22 mouse cellular contexts compared by ENCODE assay signal in the genomic region with DNA sequence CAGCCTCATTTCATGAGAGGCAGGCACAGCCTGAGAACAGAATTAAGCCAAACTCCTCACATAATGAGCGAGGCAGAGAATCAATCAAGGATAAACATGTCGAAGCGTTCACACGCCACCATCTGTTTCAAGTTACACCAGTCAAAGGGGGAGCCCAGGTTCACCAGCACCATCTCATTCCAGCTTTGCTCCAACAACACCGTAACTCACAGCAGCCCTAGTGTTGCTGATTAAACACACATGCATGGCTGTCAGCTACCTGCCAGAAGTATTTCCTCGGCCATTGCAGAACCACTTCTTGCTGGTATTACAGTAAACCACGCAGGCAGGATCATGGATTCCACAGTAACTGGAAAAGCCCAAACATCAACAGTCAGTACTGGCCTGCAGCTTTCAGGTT. TPM values are rescaled to one million over a fixed set of nuclear protein-coding genes. Genes with fewer than 3 reads are reported as not detected.
DNase-seq lines count a peak whose midpoint lies in the region; ATAC-seq and TF ChIP-seq lines count a peak whose summit lies in the region.
"Had no signal": no experiment of that assay in that cellular context is flagged by ENCODE, and none has a peak within 500 bp of the region (broad histone marks: within the 10 kb centered on the region; RNA-seq: fewer than 3 reads in every experiment).

No protein-coding gene starts in this region.

- peaks cover 15% of the 10 kb centered on the region for H3K4me1 ChIP-seq in forebrain, embryonic 13.5 days
- no peaks in the 10 kb centered on the region for H3K4me1 ChIP-seq in forebrain, postnatal 0 days (ENCODE audit: insufficient read depth)
- H3K4me1 ChIP-seq in embryonic facial prominence, embryonic 11.5 days (ENCODE audit: control insufficient read depth, insufficient read depth, low read length): peaks cover 3% of the 10 kb centered on the region; the same call in 1 of the 2 replicates
- H3K4me1 ChIP-seq in limb, embryonic 10.5 days: peaks cover 41% of the 10 kb centered on the region

- no peak; the same call in 1 of the 2 replicates for ATAC-seq in forebrain, embryonic 13.5 days
- ATAC-seq in forebrain, postnatal 0 days: no peak
- peak; percentile 10; the same call in 1 of the 2 replicates for ATAC-seq in embryonic facial prominence, embryonic 11.5 days (replicated peaks; ENCODE audit: insufficient number of reproducible peaks, low FRiP score, low TSS enrichment, low read depth)
- ATAC-seq: inflammation-experienced regulatory T-cells, adult 6 months had no signal

- H3K4me2 ChIP-seq in forebrain, embryonic 13.5 days: no peak overlapping the region
- no peak overlapping the region for H3K4me2 ChIP-seq in forebrain, postnatal 0 days (ENCODE audit: low read depth)
- no peak overlapping the region for H3K4me2 ChIP-seq in embryonic facial prominence, embryonic 11.5 days (ENCODE audit: low read depth, low read length)
- H3K4me2 ChIP-seq: heart, embryonic 11.5 days; hindbrain, embryonic 13.5 days; limb, embryonic 13.5 days; liver, embryonic 13.5 days; lung, embryonic 14.5 days had no signal

- 0 out of 2 replicates have a peak overlapping the region, but pooled peaks have one; percentile 10 for H3K27ac ChIP-seq in forebrain, embryonic 13.5 days
- no peak overlapping the region for H3K27ac ChIP-seq in forebrain, postnatal 0 days (ENCODE audit: low read depth, low read length)
- H3K27ac ChIP-seq in embryonic facial prominence, embryonic 11.5 days (replicated peaks; ENCODE audit: low read depth, low read length): no peak overlapping the region; the same call in 1 of the 2 replicates
- H3K27ac ChIP-seq in limb, embryonic 10.5 days: peak overlapping the region; percentile 37; the same call in 1 of the 2 replicates
- H3K27ac ChIP-seq: hindbrain, embryonic 13.5 days; left cerebral cortex, adult 2 months; limb, embryonic 13.5 days; liver, embryonic 13.5 days; midbrain, embryonic 10.5 days; stomach, postnatal 0 days had no signal

- no peak for TF ChIP-seq CTCF in forebrain, postnatal 0 days (IDR thresholded peaks at IDR 0.05; ENCODE audit: low read depth)

- H3K9ac ChIP-seq in forebrain, embryonic 13.5 days: 0 out of 2 replicates have a peak overlapping the region, but pooled peaks have one; percentile 6
- H3K9ac ChIP-seq in forebrain, postnatal 0 days: no peak overlapping the region
- H3K9ac ChIP-seq in embryonic facial prominence, embryonic 11.5 days (replicated peaks; ENCODE audit: low read length): no peak overlapping the region
- H3K9ac ChIP-seq: hindbrain, embryonic 13.5 days; lung, embryonic 14.5 days had no signal

- DNase-seq in forebrain, postnatal 0 days: no peak
- peak; percentile 75 for DNase-seq in NIH3T3 (ENCODE audit: low read depth)
- peak; percentile 64 for DNase-seq in embryonic facial prominence, embryonic 11.5 days (ENCODE audit: low spot score)
- DNase-seq in limb, embryonic 10.5 days (ENCODE audit: low spot score): peak; percentile 67
- no peak for DNase-seq in urinary bladder, postnatal 4 days (ENCODE audit: low spot score in 2 of 2)
- no peak for DNase-seq in frontal cortex, postnatal 14 days (ENCODE audit: low spot score in 2 of 2)
- DNase-seq: cerebellum, adult 8-10 months; liver, embryonic 13.5 days had no signal

- no peaks in the 10 kb centered on the region for H3K9me3 ChIP-seq in forebrain, embryonic 13.5 days (replicated peaks)
- no peaks in the 10 kb centered on the region for H3K9me3 ChIP-seq in forebrain, postnatal 0 days (ENCODE audit: low read length)
- no peaks in the 10 kb centered on the region for H3K9me3 ChIP-seq in embryonic facial prominence, embryonic 11.5 days (replicated peaks; ENCODE audit: control insufficient read depth, low read length)
- no peaks in the 10 kb centered on the region for H3K9me3 ChIP-seq in limb, embryonic 10.5 days (replicated peaks)
- H3K9me3 ChIP-seq: G1E; hindbrain, embryonic 13.5 days; limb, embryonic 13.5 days; liver, embryonic 13.5 days; midbrain, embryonic 10.5 days had no signal

- no peaks in the 10 kb centered on the region for H3K27me3 ChIP-seq in forebrain, embryonic 13.5 days
- no peaks in the 10 kb centered on the region for H3K27me3 ChIP-seq in forebrain, postnatal 0 days (ENCODE audit: insufficient read depth, low read length)
- H3K27me3 ChIP-seq in embryonic facial prominence, embryonic 11.5 days (ENCODE audit: control insufficient read depth, insufficient read depth, low read length): no peaks in the 10 kb centered on the region
- H3K27me3 ChIP-seq in limb, embryonic 10.5 days (ENCODE audit: low read depth, poor library complexity, severe bottlenecking): no peaks in the 10 kb centered on the region
- H3K27me3 ChIP-seq: hindbrain, embryonic 13.5 days; limb, embryonic 13.5 days; liver, embryonic 13.5 days had no signal

- no peak overlapping the region for H3K4me3 ChIP-seq in forebrain, embryonic 13.5 days
- H3K4me3 ChIP-seq in forebrain, postnatal 0 days (ENCODE audit: low read depth, low read length): no peak overlapping the region
- no peak overlapping the region for H3K4me3 ChIP-seq in embryonic facial prominence, embryonic 11.5 days (ENCODE audit: low read depth, low read length)
- H3K4me3 ChIP-seq in limb, embryonic 10.5 days: peak overlapping the region; percentile 18
- H3K4me3 ChIP-seq: erythroblast, embryonic 14.5 days; hindbrain, embryonic 13.5 days; left cerebral cortex, adult 2 months; limb, embryonic 13.5 days; liver, embryonic 13.5 days; midbrain, embryonic 10.5 days had no signal

- 78% methylated on average over 7 of the region's 7 CpGs for WGBS in forebrain, embryonic 13.5 days
- 68% methylated on average over 7 of the region's 7 CpGs for WGBS in forebrain, postnatal 0 days
- 37% methylated on average over 7 of the region's 7 CpGs for WGBS in embryonic facial prominence, embryonic 11.5 days
- WGBS in limb, embryonic 10.5 days: 25% methylated on average over 7 of the region's 7 CpGs

- H3K36me3 ChIP-seq in forebrain, embryonic 13.5 days (ENCODE audit: poor library complexity, severe bottlenecking): peaks cover 80% of the 10 kb centered on the region
- H3K36me3 ChIP-seq in forebrain, postnatal 0 days (ENCODE audit: insufficient read depth): peaks cover 55% of the 10 kb centered on the region
- peaks cover 6% of the 10 kb centered on the region for H3K36me3 ChIP-seq in embryonic facial prominence, embryonic 11.5 days (replicated peaks; ENCODE audit: control insufficient read depth, insufficient read depth, low read depth, low read length)
- peaks cover 87% of the 10 kb centered on the region for H3K36me3 ChIP-seq in limb, embryonic 10.5 days

RNA-seq across cellular contexts. Expression of a gene that starts 10.0 kb away (rescaled TPM):
- polyA plus RNA-seq in forebrain, embryonic 13.5 days (2015; fragmentation: Nextera tagmentation; extraction: Ambion mirVana): 14.2 and 16.3 TPM in 2 replicates
- total RNA-seq in forebrain, postnatal 0 days (2014; rRNA removed): 28.1 and 38.7 TPM in 2 replicates
- 7.1 and 9.0 TPM in 2 replicates for polyA plus RNA-seq in forebrain, postnatal 0 days (2015; fragmentation: Nextera tagmentation; extraction: Ambion mirVana)
- 20.4 and 21.0 TPM in 2 replicates for polyA plus RNA-seq in embryonic facial prominence, embryonic 11.5 days (2014; fragmentation: Nextera tagmentation; extraction: Ambion mirVana)
- 25.6 and 26.7 TPM in 2 replicates for polyA plus RNA-seq in limb, embryonic 10.5 days (2016; fragmentation: Nextera tagmentation; extraction: Ambion mirVana)

RNA-seq across cellular contexts. Expression of a gene that starts 13.5 kb away (rescaled TPM):
- 0.89 and 2.5 TPM in 2 replicates for polyA plus RNA-seq in forebrain, embryonic 13.5 days (2015; fragmentation: Nextera tagmentation; extraction: Ambion mirVana)
- 8.1 and 9.3 TPM in 2 replicates for total RNA-seq in forebrain, postnatal 0 days (2014; rRNA removed)
- polyA plus RNA-seq in forebrain, postnatal 0 days (2015; fragmentation: Nextera tagmentation; extraction: Ambion mirVana): 6.2 and 8.0 TPM in 2 replicates
- 0.22 and 3.1 TPM in 2 replicates for polyA plus RNA-seq in embryonic facial prominence, embryonic 11.5 days (2014; fragmentation: Nextera tagmentation; extraction: Ambion mirVana)
- polyA plus RNA-seq in limb, embryonic 10.5 days (2016; fragmentation: Nextera tagmentation; extraction: Ambion mirVana): 7.9 and 13.8 TPM in 2 replicates
- total RNA-seq: G1E; midbrain, postnatal 0 days had no signal
- polyA plus RNA-seq: G1E; thymus, postnatal 0 days had no signal

RNA-seq across cellular contexts. Expression of a gene that starts 27.5 kb away (rescaled TPM):
- polyA plus RNA-seq in forebrain, embryonic 13.5 days (2015; fragmentation: Nextera tagmentation; extraction: Ambion mirVana): 18.2 and 20.1 TPM in 2 replicates
- total RNA-seq in forebrain, postnatal 0 days (2014; rRNA removed): 52.5 and 58.4 TPM in 2 replicates
- polyA plus RNA-seq in forebrain, postnatal 0 days (2015; fragmentation: Nextera tagmentation; extraction: Ambion mirVana): 37.8 and 45.3 TPM in 2 replicates
- polyA plus RNA-seq in embryonic facial prominence, embryonic 11.5 days (2014; fragmentation: Nextera tagmentation; extraction: Ambion mirVana): 3.9 and 4.0 TPM in 2 replicates
- polyA plus RNA-seq in limb, embryonic 10.5 days (2016; fragmentation: Nextera tagmentation; extraction: Ambion mirVana): 3.2 and 4.6 TPM in 2 replicates
- polyA plus RNA-seq: erythroblast, embryonic 14.5 days; G1E; inflammation-experienced regulatory T-cells, adult 6 months had no signal

RNA-seq across cellular contexts. Expression of a gene that starts 30.3 kb away (rescaled TPM):
- 0.18 and 0.35 TPM in 2 replicates for polyA plus RNA-seq in forebrain, embryonic 13.5 days (2015; fragmentation: Nextera tagmentation; extraction: Ambion mirVana)
- 0.81 TPM in 1 of 2 replicates, not detected in the other for total RNA-seq in forebrain, postnatal 0 days (2014; rRNA removed)
- polyA plus RNA-seq in forebrain, postnatal 0 days (2015; fragmentation: Nextera tagmentation; extraction: Ambion mirVana): 0.05 and 0.29 TPM in 2 replicates
- polyA plus RNA-seq in embryonic facial prominence, embryonic 11.5 days (2014; fragmentation: Nextera tagmentation; extraction: Ambion mirVana): 0.17 TPM in 1 of 2 replicates, not detected in the other
- 0.08 and 0.35 TPM in 2 replicates for polyA plus RNA-seq in limb, embryonic 10.5 days (2016; fragmentation: Nextera tagmentation; extraction: Ambion mirVana)
- total RNA-seq: adrenal gland, postnatal 36 days; G1E had no signal
- polyA plus RNA-seq: erythroblast, embryonic 14.5 days had no signal

RNA-seq across cellular contexts. Expression of a gene that starts 40.8 kb away (rescaled TPM):
- 268 and 274 TPM in 2 replicates for polyA plus RNA-seq in forebrain, embryonic 13.5 days (2015; fragmentation: Nextera tagmentation; extraction: Ambion mirVana)
- 86.6 and 110 TPM in 2 replicates for total RNA-seq in forebrain, postnatal 0 days (2014; rRNA removed)
- 259 and 296 TPM in 2 replicates for polyA plus RNA-seq in forebrain, postnatal 0 days (2015; fragmentation: Nextera tagmentation; extraction: Ambion mirVana)
- polyA plus RNA-seq in embryonic facial prominence, embryonic 11.5 days (2014; fragmentation: Nextera tagmentation; extraction: Ambion mirVana): 220 and 271 TPM in 2 replicates
- polyA plus RNA-seq in limb, embryonic 10.5 days (2016; fragmentation: Nextera tagmentation; extraction: Ambion mirVana): 293 and 321 TPM in 2 replicates

Comparison
In these comparisons a context has a peak if more than half of its experiments do, and no peak if none do; other contexts are left out.
1. H3K27ac ChIP-seq: peak in forebrain, embryonic 13.5 days (single experiment) and limb, embryonic 10.5 days (single experiment); none in forebrain, postnatal 0 days (single experiment) and embryonic facial prominence, embryonic 11.5 days (single experiment).
2. DNase-seq: peak in NIH3T3 (single experiment), embryonic facial prominence, embryonic 11.5 days (single experiment) and limb, embryonic 10.5 days (single experiment); none in forebrain, postnatal 0 days (single experiment), urinary bladder, postnatal 4 days (0 of 2) and frontal cortex, postnatal 14 days (0 of 2).